Mouse (Mus musculus) layer of hippocampus, adult 9-11 months (tissue): ENCODE measurements around the gene Platr17.
A peak's percentile ranks its signal among the peaks of the same experiment; 100 is the strongest.
"Not testable (repeated sequence)": the region's sequence is repeated elsewhere in the genome, so short reads cannot be mapped to it uniquely, and the experiment has no call there.

Source experiments
- DNase-seq: peaks from one replicate; pipeline ENCODE4 v3.0.0; 2022

The Platr17 gene

GRCm38 (mm10) chr17:33904835-33905234, at the start of gene Platr17:
Platr17 (plus strand) TSS chr17:33905135.
- DNase-seq = not testable (repeated sequence)

GRCm38 (mm10) chr17:33857816-33858215, 47.1 kb upstream of the Platr17 start:
- DNase-seq = no peak

GRCm38 (mm10) chr17:33865330-33866030, 39.5 kb upstream of the Platr17 start:
- peak; percentile 89 for DNase-seq

- not testable (repeated sequence) for DNase-seq
Measured at GRCm38 (mm10) chr17:33873537-33873936, 31.4 kb upstream of the Platr17 start, which contains the start of gene Gm7029. Gm7029 (plus strand) TSS chr17:33873837.

- DNase-seq = no peak
Measured at GRCm38 (mm10) chr17:33874411-33874810, 30.5 kb upstream of the Platr17 start.

- not testable (repeated sequence) for DNase-seq
Measured at GRCm38 (mm10) chr17:33875797-33876196, 29.1 kb upstream of the Platr17 start.

- not testable (repeated sequence) for DNase-seq
Measured at GRCm38 (mm10) chr17:33884320-33884719, 20.6 kb upstream of the Platr17 start.

GRCm38 (mm10) chr17:33887802-33888201, 17.1 kb upstream of the Platr17 start:
- DNase-seq = not testable (repeated sequence)

- DNase-seq = not testable (repeated sequence)
Measured at GRCm38 (mm10) chr17:33888230-33888629, 16.7 kb upstream of the Platr17 start.

- not testable (repeated sequence) for DNase-seq
Measured at GRCm38 (mm10) chr17:33889941-33890532, 14.9 kb upstream of the Platr17 start.

GRCm38 (mm10) chr17:33890533-33891059, 14.3 kb upstream of the Platr17 start, which contains the start of gene Kifc1:
Kifc1 (minus strand) TSS chr17:33890661.
- peak; percentile 100 for DNase-seq

- no peak for DNase-seq
Measured at GRCm38 (mm10) chr17:33891357-33891756, 13.6 kb upstream of the Platr17 start.

GRCm38 (mm10) chr17:33891892-33892291, 13.0 kb upstream of the Platr17 start:
- DNase-seq = not testable (repeated sequence)

GRCm38 (mm10) chr17:33892429-33892828, 12.5 kb upstream of the Platr17 start:
- no peak for DNase-seq

GRCm38 (mm10) chr17:33893011-33893410, 11.9 kb upstream of the Platr17 start:
- not testable (repeated sequence) for DNase-seq

- DNase-seq = no peak
Measured at GRCm38 (mm10) chr17:33897114-33897794, 7.7 kb upstream of the Platr17 start.

GRCm38 (mm10) chr17:33898193-33898592, 6.7 kb upstream of the Platr17 start:
- not testable (repeated sequence) for DNase-seq

GRCm38 (mm10) chr17:33899642-33900041, 5.3 kb upstream of the Platr17 start:
- DNase-seq = no peak

- DNase-seq = no peak
Measured at GRCm38 (mm10) chr17:33900281-33900988, 4.5 kb upstream of the Platr17 start.

- DNase-seq = no peak
Measured at GRCm38 (mm10) chr17:33900989-33901314, 4.0 kb upstream of the Platr17 start.

GRCm38 (mm10) chr17:33901653-33902052, 3.3 kb upstream of the Platr17 start:
- no peak for DNase-seq

GRCm38 (mm10) chr17:33902079-33902478, 2.9 kb upstream of the Platr17 start:
- DNase-seq = no peak

GRCm38 (mm10) chr17:33902491-33902890, 2.4 kb upstream of the Platr17 start:
- DNase-seq = no peak
